Mouse (Mus musculus): Measurements from ENCODE around the gene Myl12a. TPM values are rescaled to one million over a fixed set of nuclear protein-coding genes. Genes with fewer than 3 reads are reported as not detected.

Myl12a gene
- total and polyA plus RNA-seq, 2 experiments, result 34.2 to 49.7 TPM

GRCm38 (mm10) chr17:70973398-70973797, 29.3 kb downstream of the Myl12a start:
- no peak for DNase-seq (ENCODE audit: extremely low read depth, low read depth, low spot score)
- TF ChIP-seq POLR2A (IDR thresholded peaks at IDR 0.05; ENCODE audit: extremely low read depth, insufficient read depth, low read length) (no peak), CTCF (IDR thresholded peaks at IDR 0.05; ENCODE audit: low read depth, low read length) (no peak)
- Histone ChIP-seq H3K4me3 (ENCODE audit: insufficient read depth, low read depth, low read length) (no peak overlapping the region), H3K36me3 (ENCODE audit: control insufficient read depth, insufficient read depth, low read length) (peaks cover 19% of the 10 kb centered on the region), H3K27ac (replicated peaks; ENCODE audit: insufficient read depth, low read depth, low read length) (no peak overlapping the region), H3K9ac (ENCODE audit: low read depth, low read length) (no peak overlapping the region), H3K4me1 (ENCODE audit: control insufficient read depth, insufficient read depth, low read length) (no peaks in the 10 kb centered on the region), H3K79me2 (ENCODE audit: control insufficient read depth, insufficient read depth, low read length) (no peaks in the 10 kb centered on the region), H3K27me3 (ENCODE audit: control insufficient read depth, insufficient read depth, low read length) (no peaks in the 10 kb centered on the region)
- 88% methylated on average over 9 of the region's 9 CpGs for WGBS

- H3K27me3 ChIP-seq (ENCODE audit: control insufficient read depth, insufficient read depth, low read length), result no peaks in the 10 kb centered on the region
- DNase-seq (ENCODE audit: extremely low read depth, low read depth, low spot score), result no peak
- H3K27ac ChIP-seq (replicated peaks; ENCODE audit: insufficient read depth, low read depth, low read length), result no peak overlapping the region
- H3K79me2 ChIP-seq (ENCODE audit: control insufficient read depth, insufficient read depth, low read length), result no peaks in the 10 kb centered on the region
- no peak overlapping the region for H3K9ac ChIP-seq (ENCODE audit: low read depth, low read length)
- H3K4me3 ChIP-seq (ENCODE audit: insufficient read depth, low read depth, low read length), result no peak overlapping the region
- WGBS, result 83% methylated on average over 11 of the region's 11 CpGs
- H3K4me1 ChIP-seq (ENCODE audit: control insufficient read depth, insufficient read depth, low read length), result no peaks in the 10 kb centered on the region
- TF ChIP-seq CTCF (IDR thresholded peaks at IDR 0.05; ENCODE audit: low read depth, low read length) (no peak), POLR2A (IDR thresholded peaks at IDR 0.05; ENCODE audit: extremely low read depth, insufficient read depth, low read length) (no peak)
- peaks cover 16% of the 10 kb centered on the region for H3K36me3 ChIP-seq (ENCODE audit: control insufficient read depth, insufficient read depth, low read length)
These were observed 31.5 kb downstream of the Myl12a start for GRCm38 (mm10) chr17:70971206-70971605.

- H3K4me3 ChIP-seq (ENCODE audit: insufficient read depth, low read depth, low read length), result no peak overlapping the region
- peak; percentile 92 for DNase-seq (ENCODE audit: extremely low read depth, low read depth, low spot score)
- H3K27me3 ChIP-seq (ENCODE audit: control insufficient read depth, insufficient read depth, low read length), result no peaks in the 10 kb centered on the region
- 9% methylated on average over 8 of the region's 8 CpGs for WGBS
- H3K36me3 ChIP-seq (ENCODE audit: control insufficient read depth, insufficient read depth, low read length), result peaks cover 3% of the 10 kb centered on the region
- H3K4me1 ChIP-seq (ENCODE audit: control insufficient read depth, insufficient read depth, low read length), result no peaks in the 10 kb centered on the region
- no peak overlapping the region for H3K9ac ChIP-seq (ENCODE audit: low read depth, low read length)
- TF ChIP-seq POLR2A (IDR thresholded peaks at IDR 0.05; ENCODE audit: extremely low read depth, insufficient read depth, low read length) (no peak), CTCF (IDR thresholded peaks at IDR 0.05; ENCODE audit: low read depth, low read length) (peak; percentile 61)
- H3K79me2 ChIP-seq (ENCODE audit: control insufficient read depth, insufficient read depth, low read length), result no peaks in the 10 kb centered on the region
- no peak overlapping the region for H3K27ac ChIP-seq (replicated peaks; ENCODE audit: insufficient read depth, low read depth, low read length)
These were observed 34.0 kb downstream of the Myl12a start for GRCm38 (mm10) chr17:70968606-70969191.

GRCm38 (mm10) chr17:70967646-70968045, 35.0 kb downstream of the Myl12a start:
- no peak for TF ChIP-seq POLR2A (IDR thresholded peaks at IDR 0.05; ENCODE audit: extremely low read depth, insufficient read depth, low read length)
- no peak for TF ChIP-seq CTCF (IDR thresholded peaks at IDR 0.05; ENCODE audit: low read depth, low read length)
- H3K27ac ChIP-seq (replicated peaks; ENCODE audit: insufficient read depth, low read depth, low read length), result no peak overlapping the region
- no peaks in the 10 kb centered on the region for H3K79me2 ChIP-seq (ENCODE audit: control insufficient read depth, insufficient read depth, low read length)
- no peak overlapping the region for H3K9ac ChIP-seq (ENCODE audit: low read depth, low read length)
- no peaks in the 10 kb centered on the region for H3K36me3 ChIP-seq (ENCODE audit: control insufficient read depth, insufficient read depth, low read length)
- no peak overlapping the region for H3K4me3 ChIP-seq (ENCODE audit: insufficient read depth, low read depth, low read length)
- peak; percentile 36 for DNase-seq (ENCODE audit: extremely low read depth, low read depth, low spot score)
- no peaks in the 10 kb centered on the region for H3K4me1 ChIP-seq (ENCODE audit: control insufficient read depth, insufficient read depth, low read length)
- 71% methylated on average over 12 of the region's 12 CpGs for WGBS
- H3K27me3 ChIP-seq (ENCODE audit: control insufficient read depth, insufficient read depth, low read length), result no peaks in the 10 kb centered on the region

GRCm38 (mm10) chr17:70967191-70967590, 35.5 kb downstream of the Myl12a start:
- Histone ChIP-seq H3K27ac (replicated peaks; ENCODE audit: insufficient read depth, low read depth, low read length) (no peak overlapping the region), H3K36me3 (ENCODE audit: control insufficient read depth, insufficient read depth, low read length) (no peaks in the 10 kb centered on the region), H3K4me3 (ENCODE audit: insufficient read depth, low read depth, low read length) (no peak overlapping the region), H3K27me3 (ENCODE audit: control insufficient read depth, insufficient read depth, low read length) (no peaks in the 10 kb centered on the region), H3K9ac (ENCODE audit: low read depth, low read length) (no peak overlapping the region), H3K79me2 (ENCODE audit: control insufficient read depth, insufficient read depth, low read length) (no peaks in the 10 kb centered on the region), H3K4me1 (ENCODE audit: control insufficient read depth, insufficient read depth, low read length) (no peaks in the 10 kb centered on the region)
- TF ChIP-seq CTCF (IDR thresholded peaks at IDR 0.05; ENCODE audit: low read depth, low read length) (no peak), POLR2A (IDR thresholded peaks at IDR 0.05; ENCODE audit: extremely low read depth, insufficient read depth, low read length) (no peak)
- no peak for DNase-seq (ENCODE audit: extremely low read depth, low read depth, low spot score)
- 57% methylated on average over 9 of the region's 9 CpGs for WGBS

- no peak for DNase-seq (ENCODE audit: extremely low read depth, low read depth, low spot score)
- H3K36me3 ChIP-seq (ENCODE audit: control insufficient read depth, insufficient read depth, low read length), result no peaks in the 10 kb centered on the region
- 85% methylated on average over 7 of the region's 7 CpGs for WGBS
These were observed 36.6 kb downstream of the Myl12a start for GRCm38 (mm10) chr17:70966126-70966525.

More at GRCm38 (mm10) chr17:70966126-70966525, 36.6 kb downstream of the Myl12a start:
- TF ChIP-seq CTCF (IDR thresholded peaks at IDR 0.05; ENCODE audit: low read depth, low read length) (no peak), POLR2A (IDR thresholded peaks at IDR 0.05; ENCODE audit: extremely low read depth, insufficient read depth, low read length) (no peak)
- H3K79me2 ChIP-seq (ENCODE audit: control insufficient read depth, insufficient read depth, low read length), result no peaks in the 10 kb centered on the region
- no peak overlapping the region for H3K4me3 ChIP-seq (ENCODE audit: insufficient read depth, low read depth, low read length)
- no peak overlapping the region for H3K27ac ChIP-seq (replicated peaks; ENCODE audit: insufficient read depth, low read depth, low read length)
- H3K27me3 ChIP-seq (ENCODE audit: control insufficient read depth, insufficient read depth, low read length), result no peaks in the 10 kb centered on the region
- no peak overlapping the region for H3K9ac ChIP-seq (ENCODE audit: low read depth, low read length)
- no peaks in the 10 kb centered on the region for H3K4me1 ChIP-seq (ENCODE audit: control insufficient read depth, insufficient read depth, low read length)

All from liver, adult 2 months (tissue).